Mouse (Mus musculus) midbrain, embryonic 13.5 days (tissue): ENCODE measurements around the gene Smyd4. TPM values are rescaled to one million over a fixed set of nuclear protein-coding genes. Genes with fewer than 3 reads are reported as not detected.

Source experiments
- ATAC-seq: fragments of 200-750 bp; cut with Nextera tagmentation; 2 replicates; pipeline ENCODE4 v1.8.0; 2017; ENCODE audit warnings: mild to moderate bottlenecking, moderate TSS enrichment, moderate library complexity
- H3K27ac ChIP-seq: fragments of 300-500 bp; sonication (generic); 2 replicates; pipeline ENCODE4 v1.5.1; 2015; ENCODE audit warnings: inconsistent platforms, mild to moderate bottlenecking, moderate library complexity
- H3K27me3 ChIP-seq: fragments of 300-500 bp; sonication (generic); 2 replicates; pipeline ENCODE4 v1.6.1; 2015; ENCODE audit warnings: mild to moderate bottlenecking, inconsistent platforms
- H3K36me3 ChIP-seq: fragments of 300-500 bp; sonication (generic); 2 replicates; pipeline ENCODE4 v1.6.1; 2015; ENCODE audit warnings: mild to moderate bottlenecking, inconsistent platforms
- H3K4me1 ChIP-seq: fragments of 300-500 bp; sonication (generic); replicated peaks from 2 replicates; pipeline ENCODE4 v1.6.1; 2015; ENCODE audit warnings: inconsistent platforms
- H3K4me2 ChIP-seq: fragments of 300-500 bp; sonication (generic); replicated peaks from 2 replicates; pipeline ENCODE4 v1.6.1; 2015; ENCODE audit warnings: moderate library complexity, mild to moderate bottlenecking, inconsistent platforms
- H3K4me3 ChIP-seq: fragments of 300-500 bp; sonication (generic); replicated peaks from 2 replicates; pipeline ENCODE4 v1.5.1; 2015; ENCODE audit warnings: mild to moderate bottlenecking, inconsistent platforms
- H3K9ac ChIP-seq: fragments of 300-500 bp; sonication (generic); replicated peaks from 2 replicates; pipeline ENCODE4 v1.6.1; 2015; ENCODE audit warnings: mild to moderate bottlenecking, inconsistent platforms
- H3K9me3 ChIP-seq: fragments of 300-500 bp; sonication (generic); 2 replicates; pipeline ENCODE4 v1.6.1; 2016; ENCODE audit warnings: mild to moderate bottlenecking, inconsistent platforms
- WGBS: fragments of 180-500 bp; shearing (Covaris S2); methylation state at CpG from one replicate; pipeline ENCODE4 v1.1.7; 2015; 5-methylcytosine and 5-hydroxymethylcytosine counted together
- polyA plus RNA-seq: library from polyadenylated mRNA; unstranded; fragments of >200 nt; fragmentation: Nextera tagmentation; extraction: Ambion mirVana; gene quantifications from 2 replicates; pipeline ENCODE4 v1.2.1, GENCODE M21; 2015

Smyd4 gene
- 15.3 and 15.5 TPM in 2 replicates for polyA plus RNA-seq

DNA sequence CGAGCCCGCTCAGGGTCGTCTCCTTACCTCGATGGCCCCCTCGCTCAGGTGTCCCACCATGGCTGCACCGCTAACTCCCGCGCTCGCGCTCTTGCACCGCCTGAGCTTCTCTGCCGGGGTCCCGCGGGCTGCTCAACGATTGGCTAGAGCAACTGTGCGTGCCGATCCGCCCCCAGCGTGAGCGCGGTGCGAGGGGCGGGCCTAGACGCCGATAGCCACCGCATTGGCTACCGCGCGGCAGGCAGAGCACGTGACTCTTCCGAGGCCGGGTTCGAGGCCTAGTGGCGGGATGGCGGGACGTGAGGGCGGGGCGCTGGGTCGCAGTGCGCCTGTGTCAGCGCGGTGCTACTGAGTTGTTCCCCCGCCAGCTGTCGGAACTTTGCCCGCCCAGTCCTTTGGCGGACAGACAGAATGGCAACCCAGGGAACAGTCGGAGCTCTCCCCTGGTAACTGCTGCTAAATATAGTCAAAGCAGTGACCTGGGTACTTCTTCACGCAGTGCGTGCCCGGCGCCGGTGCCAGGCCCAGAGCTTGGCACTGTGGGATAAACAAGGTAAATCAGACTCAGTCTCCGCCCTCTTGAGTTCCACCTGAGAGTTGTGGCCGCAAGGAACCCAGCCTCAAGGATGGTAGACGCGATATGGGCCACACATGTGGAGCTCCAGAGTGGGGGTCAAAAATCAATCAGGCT is at the start of gene Smyd4, which contains the start of gene Rpa1:
TSS of gene Smyd4 (plus strand) at position 235 of the 691 bp plus-strand sequence.
TSS of gene Rpa1 (minus strand) at position 126 of the 691 bp plus-strand sequence.
- Histone ChIP-seq H3K4me2 (peak within 1 kb of the TSS; percentile 82), H3K27ac (0 out of 2 replicates have a peak within 1 kb of the TSS, but pooled peaks have one; percentile 27), H3K9ac (peak within 1 kb of the TSS; percentile 78), H3K9me3 (no peaks in the 10 kb centered on the region), H3K4me3 (peak within 1 kb of the TSS; percentile 74), H3K36me3 (no peaks in the 10 kb centered on the region), H3K4me1 (peaks cover 22% of the 10 kb centered on the region), H3K27me3 (no peaks in the 10 kb centered on the region)
- under 1% methylated on average over 56 of the region's 56 CpGs for WGBS
- peak; percentile 100 for ATAC-seq

DNA sequence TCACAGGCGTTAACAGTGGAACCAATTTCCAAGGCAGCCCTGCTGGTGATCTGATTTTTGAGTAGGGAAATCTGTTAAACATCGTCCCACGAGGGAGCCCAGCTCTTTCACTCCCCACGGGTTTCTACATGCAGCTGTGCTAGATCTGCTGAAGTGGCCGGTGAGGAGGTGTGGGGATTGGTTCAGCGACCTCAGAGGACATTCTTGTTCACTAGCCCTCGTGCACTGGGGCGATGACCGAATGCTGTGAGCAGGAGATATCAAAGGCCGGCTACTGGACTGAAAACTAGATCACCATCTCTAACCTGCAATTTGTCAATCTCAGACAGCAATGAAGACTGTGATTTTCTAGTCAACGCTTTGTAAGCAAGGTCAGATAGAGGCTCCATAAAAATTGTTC is 49.7 kb upstream of the Smyd4 start:
- H3K27ac ChIP-seq, result 0 out of 2 replicates have a peak overlapping the region, but pooled peaks have one; percentile 20

DNA sequence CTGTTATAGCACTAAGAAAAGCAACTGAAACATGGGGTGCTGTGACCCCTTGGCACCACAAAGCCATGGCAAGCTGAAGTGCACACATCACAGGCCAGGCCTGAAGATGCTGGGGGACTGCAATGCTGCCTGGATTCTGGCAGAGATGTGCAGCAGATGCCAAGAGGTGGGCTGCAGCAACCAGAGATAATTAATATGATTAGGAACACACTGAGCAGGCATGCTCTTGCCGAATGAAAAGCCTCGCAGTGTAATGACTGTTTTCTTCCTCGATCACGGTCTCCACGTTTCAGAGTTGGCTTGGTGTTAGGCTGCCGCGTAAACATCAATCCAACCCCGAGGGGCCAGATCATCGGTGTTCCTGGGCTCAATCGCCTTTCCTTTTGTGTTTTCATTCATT is 48.4 kb upstream of the Smyd4 start:
- Histone ChIP-seq H3K9me3 (no peaks in the 10 kb centered on the region), H3K27me3 (no peaks in the 10 kb centered on the region), H3K4me1 (peaks cover 37% of the 10 kb centered on the region), H3K36me3 (peaks cover 22% of the 10 kb centered on the region), H3K4me3 (no peak overlapping the region), H3K4me2 (no peak overlapping the region), H3K27ac (peak overlapping the region; percentile 67), H3K9ac (no peak overlapping the region)
- ATAC-seq, result no peak
- 47% methylated on average over 10 of the region's 10 CpGs for WGBS

More for the DNA sequence above, 49.7 kb upstream of the Smyd4 start:
- Histone ChIP-seq H3K9ac (no peak overlapping the region), H3K9me3 (no peaks in the 10 kb centered on the region), H3K36me3 (peaks cover 19% of the 10 kb centered on the region), H3K4me1 (peaks cover 50% of the 10 kb centered on the region), H3K4me3 (no peak overlapping the region), H3K4me2 (no peak overlapping the region), H3K27me3 (no peaks in the 10 kb centered on the region)
- WGBS, result 50% methylated on average over 11 of the region's 11 CpGs
- no peak for ATAC-seq

DNA sequence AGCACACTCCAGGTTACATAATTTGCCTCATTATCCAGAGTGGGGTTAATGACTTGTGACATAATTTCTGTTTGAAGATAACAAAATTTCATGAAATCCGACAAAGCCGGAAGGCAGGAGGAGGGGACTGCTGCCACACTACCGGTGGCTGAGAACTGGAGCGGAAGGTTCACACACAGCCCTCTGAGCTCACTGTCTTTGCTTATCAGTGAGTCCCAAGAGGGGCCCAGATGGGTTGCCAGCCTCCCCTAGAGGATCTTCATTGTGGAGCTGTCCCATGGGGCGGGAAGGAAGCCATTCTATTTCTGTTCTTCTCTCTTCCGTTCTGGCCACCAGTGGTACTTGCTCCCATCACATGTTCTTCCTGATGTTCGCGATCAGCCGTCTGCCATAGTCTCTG is 47.3 kb upstream of the Smyd4 start:
- H3K27me3 ChIP-seq, result no peaks in the 10 kb centered on the region
- H3K4me1 ChIP-seq, result peaks cover 36% of the 10 kb centered on the region
- no peak overlapping the region for H3K4me2 ChIP-seq
- H3K9me3 ChIP-seq, result no peaks in the 10 kb centered on the region
- peaks cover 31% of the 10 kb centered on the region for H3K36me3 ChIP-seq
- H3K4me3 ChIP-seq, result no peak overlapping the region
- H3K9ac ChIP-seq, result no peak overlapping the region
- WGBS, result 75% methylated on average over 9 of the region's 9 CpGs
- ATAC-seq, result no peak
- H3K27ac ChIP-seq, result peak overlapping the region; percentile 37

DNA sequence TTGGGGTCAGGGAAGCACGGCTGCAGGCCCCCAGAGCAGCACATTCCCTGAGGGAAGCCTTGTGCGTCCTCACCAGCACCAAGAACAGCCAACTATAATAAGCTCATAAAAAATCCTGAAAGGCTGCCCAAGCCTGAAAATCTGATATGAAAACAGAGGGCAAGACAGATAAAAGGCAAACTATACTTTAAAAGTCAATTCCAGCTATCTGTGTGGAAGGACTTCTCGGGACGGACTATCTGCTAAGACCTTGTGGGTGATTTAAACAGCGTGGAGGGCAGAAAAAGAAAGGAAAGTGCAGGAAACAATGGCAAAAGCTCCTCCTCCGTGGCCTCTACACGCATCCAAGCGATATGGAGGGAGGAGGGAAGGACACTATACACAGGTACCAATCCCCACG is 43.4 kb upstream of the Smyd4 start:
- H3K9ac ChIP-seq, result no peak overlapping the region
- H3K27me3 ChIP-seq, result no peaks in the 10 kb centered on the region
- no peak overlapping the region for H3K4me3 ChIP-seq
- WGBS, result 80% methylated on average over 9 of the region's 9 CpGs
- no peak overlapping the region for H3K4me2 ChIP-seq
- ATAC-seq, result no peak
- H3K4me1 ChIP-seq, result peaks cover 22% of the 10 kb centered on the region
- H3K36me3 ChIP-seq, result peaks cover 55% of the 10 kb centered on the region
- no peaks in the 10 kb centered on the region for H3K9me3 ChIP-seq
- H3K27ac ChIP-seq, result no peak overlapping the region

DNA sequence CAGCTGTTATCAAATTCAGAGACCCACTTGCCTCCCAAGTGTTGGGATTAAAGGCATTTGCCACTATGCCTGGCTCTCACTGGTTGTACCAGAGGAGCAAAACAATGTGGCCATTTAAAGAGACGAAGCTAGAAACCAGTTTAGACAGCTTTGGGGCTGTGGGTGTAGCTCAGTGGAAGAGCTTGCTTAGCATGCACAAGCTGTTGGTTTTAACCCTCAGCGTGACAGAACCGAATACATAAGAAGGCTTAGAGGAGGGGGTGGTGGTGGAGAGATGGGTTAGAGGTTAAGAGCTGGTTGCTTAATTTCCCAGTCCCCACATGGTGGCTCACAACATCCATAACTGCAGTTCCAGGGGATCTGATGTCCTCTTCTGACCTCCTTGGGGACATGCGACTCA is 39.6 kb upstream of the Smyd4 start:
- Histone ChIP-seq H3K36me3 (peaks cover 68% of the 10 kb centered on the region), H3K4me3 (no peak overlapping the region), H3K27me3 (no peaks in the 10 kb centered on the region), H3K4me1 (0 out of 2 replicates have a peak, but pooled peaks cover 5% of the 10 kb centered on the region), H3K9ac (no peak overlapping the region), H3K9me3 (no peaks in the 10 kb centered on the region), H3K27ac (no peak overlapping the region), H3K4me2 (no peak overlapping the region)
- 0 out of 2 replicates have a peak, but pooled peaks have one; percentile 20 for ATAC-seq
- 69% methylated on average over 4 of the region's 4 CpGs for WGBS

DNA sequence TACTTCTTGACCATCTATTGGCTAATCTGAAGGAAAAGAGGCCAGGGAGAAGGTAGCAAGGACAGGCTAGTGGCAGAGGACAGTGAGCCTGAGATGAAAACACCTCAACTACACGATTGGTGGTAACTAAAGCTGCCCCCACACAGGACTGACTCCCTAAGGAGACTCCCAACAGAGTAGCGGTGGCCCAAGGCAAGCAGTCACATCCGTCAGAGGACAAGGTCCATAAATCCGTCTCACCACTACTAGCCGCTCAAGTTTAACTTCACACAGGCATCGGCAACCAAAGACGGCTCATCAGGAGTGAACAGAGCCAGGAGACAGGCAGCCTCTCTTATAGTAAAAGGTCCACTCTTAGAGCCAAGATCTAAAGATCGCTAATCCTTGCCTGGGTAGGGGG is 37.4 kb upstream of the Smyd4 start:
- peaks cover 72% of the 10 kb centered on the region for H3K36me3 ChIP-seq
- H3K27me3 ChIP-seq, result no peaks in the 10 kb centered on the region
- no peak overlapping the region for H3K4me3 ChIP-seq
- H3K27ac ChIP-seq, result no peak overlapping the region
- no peak for ATAC-seq
- H3K9me3 ChIP-seq, result no peaks in the 10 kb centered on the region
- WGBS, result 87% methylated on average over 8 of the region's 8 CpGs
- no peak overlapping the region for H3K9ac ChIP-seq
- H3K4me1 ChIP-seq, result 0 out of 2 replicates have a peak, but pooled peaks cover 5% of the 10 kb centered on the region
- no peak overlapping the region for H3K4me2 ChIP-seq

DNA sequence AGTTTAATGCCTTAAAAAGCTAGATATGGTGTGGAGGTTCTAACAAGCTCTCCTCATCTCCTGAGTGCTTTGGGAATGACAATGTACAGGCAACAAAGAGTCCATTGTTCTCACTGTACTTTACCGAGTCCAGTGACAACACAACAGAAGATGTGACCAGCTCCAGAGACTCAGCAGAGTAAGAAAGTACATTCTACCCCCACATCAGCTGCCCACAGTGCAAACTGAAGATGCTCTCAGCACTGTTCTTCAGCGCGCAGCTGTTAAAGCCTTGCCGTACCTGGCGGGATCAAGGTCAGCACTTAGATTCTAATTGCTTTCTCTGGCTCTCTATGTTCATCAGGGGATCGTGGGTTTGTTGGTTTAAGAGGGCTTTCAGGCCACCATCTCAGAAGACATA is 36.5 kb upstream of the Smyd4 start:
- Histone ChIP-seq H3K4me1 (0 out of 2 replicates have a peak, but pooled peaks cover 5% of the 10 kb centered on the region), H3K9ac (no peak overlapping the region), H3K27ac (no peak overlapping the region), H3K36me3 (peaks cover 68% of the 10 kb centered on the region), H3K27me3 (no peaks in the 10 kb centered on the region), H3K4me3 (no peak overlapping the region), H3K4me2 (no peak overlapping the region), H3K9me3 (no peaks in the 10 kb centered on the region)
- WGBS, result 80% methylated on average over 6 of the region's 6 CpGs
- no peak for ATAC-seq

DNA sequence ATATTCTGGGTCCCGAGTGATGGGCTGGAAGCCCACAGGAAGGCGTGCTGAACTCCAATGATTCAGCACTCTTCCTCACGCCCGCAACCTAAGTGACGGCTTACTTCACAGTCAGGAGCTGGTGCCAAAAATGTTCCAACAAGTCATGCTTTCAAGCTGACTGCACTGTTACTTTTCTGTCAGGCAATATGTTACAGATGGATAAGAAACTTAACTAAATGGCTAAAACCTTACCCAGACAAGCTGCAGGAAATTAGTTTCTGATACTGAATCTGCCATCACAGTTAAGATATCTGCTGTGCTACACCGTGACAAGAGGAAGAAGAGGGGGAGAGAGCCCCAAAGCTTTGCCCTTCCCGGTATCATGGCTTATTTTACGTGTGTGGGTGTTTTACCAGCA is 34.4 kb upstream of the Smyd4 start:
- peaks cover 64% of the 10 kb centered on the region for H3K36me3 ChIP-seq
- H3K4me2 ChIP-seq, result no peak overlapping the region
- H3K27me3 ChIP-seq, result no peaks in the 10 kb centered on the region
- H3K9ac ChIP-seq, result no peak overlapping the region
- 95% methylated on average over 8 of the region's 8 CpGs for WGBS
- no peak for ATAC-seq
- peaks cover 8% of the 10 kb centered on the region for H3K4me1 ChIP-seq
- H3K4me3 ChIP-seq, result no peak overlapping the region
- no peak overlapping the region for H3K27ac ChIP-seq
- no peaks in the 10 kb centered on the region for H3K9me3 ChIP-seq

DNA sequence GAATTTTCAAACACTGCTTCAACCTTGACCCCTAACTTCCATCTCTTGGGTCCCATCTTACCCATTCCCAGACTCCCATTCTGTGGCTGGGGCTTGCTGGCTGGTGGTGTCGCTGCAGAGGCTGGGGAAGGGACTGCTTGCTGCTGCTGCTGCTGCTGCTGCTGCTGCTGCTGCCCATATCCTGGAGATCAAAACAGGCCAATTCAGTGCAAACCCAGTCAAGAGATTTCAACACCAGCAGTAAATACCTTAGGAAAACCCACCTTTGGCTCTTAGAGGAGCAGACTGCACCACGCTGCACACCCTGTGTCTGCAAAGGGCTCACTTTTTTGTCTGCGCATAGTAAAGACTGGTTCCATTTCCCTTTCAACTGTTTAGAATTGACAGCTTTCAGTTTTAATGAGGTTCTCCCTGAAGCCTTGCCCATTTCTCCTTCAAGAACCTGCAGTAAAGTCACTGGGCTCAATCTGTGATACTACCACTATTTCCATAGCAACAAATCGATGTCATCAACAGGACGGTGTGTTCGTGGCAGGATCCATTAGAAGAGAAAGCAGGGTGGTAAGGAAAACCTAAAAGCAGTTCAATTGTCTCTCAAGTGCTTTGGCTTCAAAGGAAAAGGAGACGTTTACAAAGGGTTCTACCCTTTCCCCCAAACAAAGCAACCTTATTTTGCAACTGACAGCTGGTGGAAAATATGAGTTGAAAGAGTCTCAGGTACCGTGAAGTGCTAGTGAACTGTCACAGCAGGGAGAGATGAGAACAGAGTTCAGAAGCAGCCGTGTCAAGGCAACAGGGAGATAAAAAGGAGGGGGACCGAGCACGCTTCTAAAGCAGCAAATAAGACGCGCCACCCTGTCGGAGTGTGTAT is 29.6 kb upstream of the Smyd4 start:
- H3K9me3 ChIP-seq, result no peaks in the 10 kb centered on the region
- H3K4me1 ChIP-seq, result peaks cover 19% of the 10 kb centered on the region
- no peaks in the 10 kb centered on the region for H3K27me3 ChIP-seq
- ATAC-seq, result peak; percentile 69
- H3K9ac ChIP-seq, result no peak overlapping the region
- 0 out of 2 replicates have a peak overlapping the region, but pooled peaks have one; percentile 6 for H3K4me2 ChIP-seq
- 55% methylated on average over 14 of the region's 14 CpGs for WGBS
- peaks cover 26% of the 10 kb centered on the region for H3K36me3 ChIP-seq
- peak overlapping the region; percentile 68 for H3K27ac ChIP-seq
- H3K4me3 ChIP-seq, result no peak overlapping the region

DNA sequence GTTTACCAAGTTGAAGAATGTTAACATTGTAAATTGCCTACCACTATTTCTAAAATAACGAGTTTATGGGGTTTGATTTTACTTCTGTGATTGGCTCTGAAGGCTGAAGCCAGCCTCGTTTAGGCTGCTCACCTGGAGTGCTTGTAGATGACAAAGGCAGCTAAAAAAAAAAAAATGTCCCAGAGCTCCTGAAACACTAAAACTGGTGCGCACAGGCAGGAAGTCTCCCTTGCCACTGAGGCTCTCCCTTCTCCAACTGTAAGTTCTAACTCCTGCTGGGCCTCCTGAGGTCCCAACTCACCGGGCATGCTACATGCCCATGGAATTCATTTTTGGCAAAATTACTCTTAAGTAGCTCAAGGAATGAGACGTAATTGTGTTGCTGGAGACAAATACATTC is 29.0 kb upstream of the Smyd4 start:
- Histone ChIP-seq H3K36me3 (peaks cover 19% of the 10 kb centered on the region), H3K4me3 (no peak overlapping the region), H3K4me1 (peaks cover 19% of the 10 kb centered on the region), H3K9ac (no peak overlapping the region), H3K27ac (peak overlapping the region; percentile 68; the same call in 1 of the 2 replicates), H3K27me3 (no peaks in the 10 kb centered on the region), H3K4me2 (0 out of 2 replicates have a peak overlapping the region, but pooled peaks have one; percentile 6), H3K9me3 (no peaks in the 10 kb centered on the region)
- ATAC-seq, result no peak
- 66% methylated on average over 5 of the region's 5 CpGs for WGBS

DNA sequence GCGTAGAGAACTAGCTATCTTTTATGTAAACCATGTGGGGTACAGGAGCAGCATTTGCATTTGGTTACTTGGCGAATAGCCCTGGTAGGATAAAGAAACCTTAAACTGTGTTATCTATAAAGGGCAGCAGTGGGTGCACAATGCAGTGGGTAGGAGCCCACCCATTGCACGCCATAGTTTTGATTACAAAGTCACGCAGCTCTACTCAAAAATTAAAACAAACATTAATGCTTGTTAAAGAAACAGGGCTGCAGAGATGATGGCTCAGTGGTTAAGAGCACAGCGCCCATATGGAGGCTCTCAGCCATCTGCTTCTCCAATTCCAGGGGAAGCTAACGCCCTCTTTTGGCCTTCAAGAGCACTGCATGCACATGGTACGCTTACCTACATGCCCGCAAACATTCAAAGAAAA is 24.9 kb upstream of the Smyd4 start:
- WGBS, result 79% methylated on average over 8 of the region's 8 CpGs
- peaks cover 16% of the 10 kb centered on the region for H3K4me1 ChIP-seq
- H3K27ac ChIP-seq, result no peak overlapping the region
- H3K9me3 ChIP-seq, result no peaks in the 10 kb centered on the region
- no peak overlapping the region for H3K4me3 ChIP-seq
- no peak overlapping the region for H3K4me2 ChIP-seq
- no peak for ATAC-seq
- peaks cover 9% of the 10 kb centered on the region; the same call in 1 of the 2 replicates for H3K36me3 ChIP-seq
- H3K27me3 ChIP-seq, result no peaks in the 10 kb centered on the region
- H3K9ac ChIP-seq, result no peak overlapping the region
